Mouse (Mus musculus) heart, postnatal 0 days (tissue): ENCODE measurements around the gene Lelp1.

Experiments
- CTCF ChIP-seq: IDR thresholded peaks from 2 replicates; pipeline ENCODE4 v1.5.1; 2016; ENCODE audit warnings: antibody characterized with exemption, control low read depth, low read depth
- EP300 ChIP-seq: IDR thresholded peaks from 2 replicates; pipeline ENCODE4 v1.6.1; 2016; ENCODE audit warnings: antibody characterized with exemption, low read depth

- no peak for TF ChIP-seq CTCF
- no peak for TF ChIP-seq EP300
Measured at GRCm38 (mm10) chr3:92110790-92111189, 31.8 kb downstream of the Lelp1 start.
